Mouse (Mus musculus): ENCODE measurements at regions not wholly inside any gene's neighbourhood (a gene's known extent, or its start where the extent isn't known, plus 50 kb on each side); places are given as distances from the start of the nearest gene placed in this dataset.
A peak's percentile ranks its signal among the peaks of the same experiment; 100 is the strongest.

GRCm38 (mm10) chr14:99366281-99366987, 67.9 kb downstream of the Klf5 start:
- DNase-seq (ENCODE audit: extremely low read depth, insufficient read length, low spot score): no peak

DNA sequence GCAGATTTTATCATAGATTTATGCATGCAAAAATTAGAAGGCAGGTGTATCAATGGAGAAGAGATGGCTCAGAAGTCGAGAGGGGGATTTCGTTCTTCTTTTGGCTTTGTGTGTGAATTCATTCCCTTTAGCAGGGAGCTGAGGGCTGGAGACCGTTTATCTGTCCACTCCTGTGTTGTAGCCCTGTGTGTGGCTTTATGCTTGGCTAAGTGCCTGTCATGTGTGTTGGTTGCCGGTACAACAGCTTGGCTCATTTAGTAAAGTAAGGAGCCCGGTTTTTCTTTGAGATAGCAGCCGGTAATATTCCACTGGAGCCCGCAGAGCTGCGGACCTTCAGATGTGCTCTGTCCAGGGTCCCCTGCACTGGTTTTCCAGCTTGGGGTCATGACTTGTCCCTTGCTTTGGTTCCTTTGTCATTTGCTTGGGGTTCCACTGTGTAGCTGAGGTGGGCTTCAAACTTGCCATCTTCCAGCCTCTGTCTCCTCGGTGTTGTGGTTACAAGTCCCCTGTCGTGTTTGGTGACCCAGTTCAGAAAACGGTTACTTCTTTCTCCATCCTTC, 68.6 kb downstream of the Klf5 start:
- DNase-seq (ENCODE audit: extremely low read depth, insufficient read length, low spot score): no peak

DNA sequence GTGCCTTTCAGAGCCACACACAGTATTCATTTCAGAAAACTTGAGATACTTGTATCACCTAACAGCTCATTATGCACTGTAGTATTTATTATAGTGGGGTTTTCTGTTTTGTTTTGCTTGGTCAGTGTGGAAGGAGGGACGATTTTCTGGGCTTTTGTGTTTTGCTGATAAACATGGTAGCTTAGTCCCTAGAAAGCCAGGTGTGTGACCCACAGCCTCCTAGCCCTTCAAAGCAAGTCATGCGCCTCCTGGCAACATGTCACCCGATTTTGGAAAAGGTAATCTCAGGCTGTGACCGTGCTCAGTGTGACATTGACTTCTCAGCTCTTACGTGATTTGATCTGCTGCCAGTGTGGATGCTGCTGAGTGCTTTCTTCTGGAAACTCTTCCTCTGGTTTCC, 70.9 kb downstream of the Klf5 start:
- DNase-seq (ENCODE audit: extremely low read depth, insufficient read length, low spot score): no peak

GRCm38 (mm10) chr14:99373682-99374081, 75.2 kb downstream of the Klf5 start:
- DNase-seq (ENCODE audit: extremely low read depth, insufficient read length, low spot score): peak; percentile 18

- no peak for DNase-seq (ENCODE audit: extremely low read depth, insufficient read length, low spot score)
Measured at GRCm38 (mm10) chr14:99375040-99375610, 76.6 kb downstream of the Klf5 start.

GRCm38 (mm10) chr14:99376652-99377502, 78.4 kb downstream of the Klf5 start:
- DNase-seq (ENCODE audit: extremely low read depth, insufficient read length, low spot score): no peak

DNA sequence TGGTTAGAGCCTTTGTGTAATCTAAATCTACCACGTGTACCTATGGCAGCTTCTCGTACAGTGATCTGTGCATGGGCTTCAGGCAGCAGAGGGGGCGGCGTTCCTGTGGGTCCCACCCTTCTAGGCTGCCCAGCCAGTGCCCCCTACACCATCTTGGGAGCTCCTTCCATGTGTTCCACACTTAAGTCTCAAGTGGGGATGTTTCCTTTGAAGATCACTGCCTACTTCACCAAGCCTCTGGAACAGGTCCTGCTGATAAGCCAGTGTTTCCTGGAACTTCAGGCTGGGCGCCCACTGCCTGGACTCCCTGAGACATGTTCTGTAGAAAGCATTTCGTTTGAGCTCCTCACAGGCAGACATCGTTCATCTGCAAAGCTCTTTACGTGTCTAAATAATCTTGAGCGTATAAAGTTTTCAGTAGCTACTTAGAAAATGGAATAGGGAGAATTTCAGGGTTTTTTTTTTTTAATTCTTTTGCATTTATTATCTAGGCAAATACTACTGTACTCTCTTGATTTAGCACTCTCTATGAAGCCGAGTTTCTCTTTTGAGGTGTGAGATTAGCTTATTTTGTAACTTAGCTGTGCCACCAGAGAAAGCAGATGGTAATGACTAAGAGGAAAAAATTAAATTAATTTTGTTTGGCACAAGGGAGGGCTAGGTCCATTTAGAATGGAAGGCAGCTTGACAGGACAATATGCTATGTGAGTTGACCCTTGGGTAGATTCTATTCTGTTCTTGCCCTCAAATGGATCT, 82.9 kb downstream of the Klf5 start:
- no peak for DNase-seq (ENCODE audit: extremely low read depth, insufficient read length, low spot score)

- DNase-seq (ENCODE audit: extremely low read depth, insufficient read length, low spot score): no peak
Measured at GRCm38 (mm10) chr14:99382051-99382450, 83.6 kb downstream of the Klf5 start.

DNA sequence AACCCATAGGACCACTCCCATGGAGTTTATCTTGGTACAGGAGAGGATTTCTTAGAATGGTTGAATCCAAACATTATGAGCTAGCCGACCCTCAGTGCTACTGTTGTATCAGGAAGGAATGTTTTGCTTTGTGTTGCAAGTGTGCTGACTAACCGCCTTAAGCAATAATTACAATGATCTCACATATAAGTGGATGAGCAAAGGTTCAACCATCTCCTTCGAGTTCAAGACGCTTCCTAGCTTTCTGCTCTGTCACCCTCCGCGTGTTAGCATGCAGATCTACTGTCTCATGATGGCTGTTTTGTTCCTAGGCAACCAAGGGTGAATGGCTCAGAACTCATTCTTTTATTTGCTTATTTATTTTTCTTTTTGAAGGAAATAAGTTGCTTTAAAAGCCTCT, 84.7 kb downstream of the Klf5 start:
- DNase-seq (ENCODE audit: extremely low read depth, insufficient read length, low spot score): no peak

- no peak for DNase-seq (ENCODE audit: extremely low read depth, insufficient read length, low spot score)
Measured at GRCm38 (mm10) chr14:99387581-99387980, 89.1 kb downstream of the Klf5 start.

GRCm38 (mm10) chr14:99389306-99389705, 90.8 kb downstream of the Klf5 start:
- no peak for DNase-seq (ENCODE audit: extremely low read depth, insufficient read length, low spot score)

- DNase-seq (ENCODE audit: extremely low read depth, insufficient read length, low spot score): no peak
Measured at GRCm38 (mm10) chr14:99391700-99392099, 93.2 kb downstream of the Klf5 start.

DNA sequence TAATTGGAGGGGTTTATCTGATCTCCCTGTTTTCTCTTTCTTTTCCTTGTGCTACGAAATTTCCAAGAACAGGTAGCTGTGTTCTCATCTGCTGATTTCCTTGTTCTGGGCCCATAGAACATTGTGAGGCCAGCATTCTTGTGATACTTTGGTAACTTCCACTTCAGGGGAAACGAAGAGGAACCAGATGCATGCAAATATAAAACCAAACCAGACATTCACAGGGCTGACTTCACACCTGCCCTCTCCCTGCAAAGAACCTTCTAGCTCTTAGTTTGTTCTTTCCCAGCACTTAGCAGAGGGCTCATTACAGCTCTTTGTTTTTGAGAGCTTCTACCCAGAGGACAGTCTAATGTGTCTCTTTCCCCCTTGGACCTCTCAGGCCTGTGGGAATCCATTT, 94.3 kb downstream of the Klf5 start:
- DNase-seq (ENCODE audit: extremely low read depth, insufficient read length, low spot score): no peak

- no peak for DNase-seq (ENCODE audit: extremely low read depth, insufficient read length, low spot score)
Measured at GRCm38 (mm10) chr14:99393611-99394010, 95.1 kb downstream of the Klf5 start.

GRCm38 (mm10) chr14:99403155-99403726, 104.8 kb downstream of the Klf5 start:
- no peak for DNase-seq (ENCODE audit: extremely low read depth, insufficient read length, low spot score)

DNA sequence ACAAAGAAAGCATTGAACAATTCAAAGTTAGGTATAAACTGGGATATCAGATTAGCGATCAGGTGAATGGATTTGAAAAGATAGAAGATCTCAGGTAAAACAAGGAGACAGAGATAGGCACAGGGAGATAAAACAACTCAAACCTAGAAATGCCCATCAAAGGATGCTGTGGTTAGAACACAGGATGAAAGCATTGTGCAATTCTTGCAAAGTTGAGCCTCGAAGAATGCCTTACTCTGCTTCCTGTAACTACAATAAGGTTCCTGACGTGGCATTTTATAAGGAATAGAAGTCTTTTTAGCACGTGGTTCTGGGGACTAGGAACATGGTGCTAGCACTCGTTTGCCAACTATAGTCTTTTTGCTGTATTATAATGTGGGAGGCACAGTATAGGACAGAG, 106.7 kb downstream of the Klf5 start:
- DNase-seq (ENCODE audit: extremely low read depth, insufficient read length, low spot score): no peak

DNA sequence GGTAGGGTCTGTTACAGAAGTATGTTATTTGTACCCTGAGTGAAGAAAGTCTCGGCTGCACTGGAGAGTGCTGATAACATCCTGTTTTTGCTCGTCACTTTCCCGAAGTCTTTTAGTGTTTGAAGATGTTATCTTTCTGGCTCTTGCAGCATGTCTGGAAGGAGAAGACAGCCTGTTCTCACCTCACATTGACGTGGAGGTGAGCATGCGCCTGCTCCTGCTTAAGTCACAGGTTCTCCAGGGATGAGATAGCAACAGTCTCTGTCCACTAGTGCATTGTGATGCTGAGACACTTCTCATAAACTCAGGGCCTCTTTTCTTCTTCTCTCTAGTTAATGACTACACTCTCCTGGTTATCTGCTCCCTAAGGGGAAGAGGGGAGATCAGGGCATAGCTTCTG, 113.3 kb downstream of the Klf5 start:
- DNase-seq (ENCODE audit: extremely low read depth, insufficient read length, low spot score): no peak

- no peak for DNase-seq (ENCODE audit: extremely low read depth, insufficient read length, low spot score)
Measured at GRCm38 (mm10) chr14:99416169-99416568, 117.7 kb downstream of the Klf5 start.

DNA sequence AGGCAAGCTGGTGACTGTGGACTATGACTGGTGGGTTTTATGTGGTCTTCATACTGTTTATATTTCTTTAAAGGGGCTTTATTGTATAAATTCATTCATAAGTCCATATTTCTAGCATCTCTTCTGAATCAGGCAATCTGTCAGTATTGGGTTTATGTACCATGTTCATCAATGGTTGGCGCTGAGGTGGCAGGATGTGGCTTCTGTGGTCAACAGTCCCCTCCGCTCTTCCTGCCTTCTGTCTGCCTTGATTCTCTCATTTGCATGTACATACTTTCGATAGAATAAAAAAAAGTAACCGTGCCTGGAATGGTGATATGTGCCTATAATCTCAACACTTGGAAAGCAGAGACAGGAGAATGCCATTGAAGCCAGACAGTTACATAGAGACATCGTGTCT, 120.5 kb downstream of the Klf5 start:
- DNase-seq (ENCODE audit: extremely low read depth, insufficient read length, low spot score): no peak

GRCm38 (mm10) chr14:99423334-99423733, 124.8 kb downstream of the Klf5 start:
- no peak for DNase-seq (ENCODE audit: extremely low read depth, insufficient read length, low spot score)

All from 3134 (cell line).